Mouse (Mus musculus) E14TG2a.4 (cell line): ENCODE data around the gene Krt39.

Experiments used
- CTCF ChIP-seq: conservative IDR thresholded peaks from 2 replicates; pipeline ENCODE4 v1.5.1; 2014; ENCODE audit warnings: low read length
- NANOG ChIP-seq: IDR thresholded peaks from 2 replicates; pipeline ENCODE4 v1.6.1; 2014; ENCODE audit warnings: borderline replicate concordance, low read length, mixed read lengths
- POU5F1 ChIP-seq: IDR thresholded peaks from 2 replicates; pipeline ENCODE4 v1.6.1; 2014; ENCODE audit warnings: low read length, borderline replicate concordance

DNA sequence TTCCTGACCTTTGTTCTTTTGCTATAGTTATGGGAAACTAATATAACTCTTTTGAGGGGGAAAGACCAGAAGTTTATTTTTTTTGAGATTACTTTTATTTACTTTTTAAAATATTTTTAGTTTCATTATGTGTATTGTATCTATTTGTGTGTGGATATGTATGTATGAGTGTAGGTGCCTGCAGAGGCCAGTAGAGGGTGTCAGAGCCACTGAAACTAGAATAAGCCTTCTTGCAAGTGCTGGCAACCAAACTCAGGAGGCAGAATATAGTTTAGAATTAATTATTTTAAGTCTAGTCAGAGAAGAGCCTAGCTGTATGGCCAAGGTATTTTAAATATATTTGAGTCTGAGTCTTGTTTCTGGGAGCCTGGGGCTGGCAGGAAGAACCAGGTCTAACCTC lies 26.8 kb upstream of the Krt39 start:
- peak; percentile 25 for TF ChIP-seq CTCF
- no peak for TF ChIP-seq NANOG
- no peak for TF ChIP-seq POU5F1
